Comparison of ENCODE assay signal across 8 mouse cellular contexts in the genomic region with DNA sequence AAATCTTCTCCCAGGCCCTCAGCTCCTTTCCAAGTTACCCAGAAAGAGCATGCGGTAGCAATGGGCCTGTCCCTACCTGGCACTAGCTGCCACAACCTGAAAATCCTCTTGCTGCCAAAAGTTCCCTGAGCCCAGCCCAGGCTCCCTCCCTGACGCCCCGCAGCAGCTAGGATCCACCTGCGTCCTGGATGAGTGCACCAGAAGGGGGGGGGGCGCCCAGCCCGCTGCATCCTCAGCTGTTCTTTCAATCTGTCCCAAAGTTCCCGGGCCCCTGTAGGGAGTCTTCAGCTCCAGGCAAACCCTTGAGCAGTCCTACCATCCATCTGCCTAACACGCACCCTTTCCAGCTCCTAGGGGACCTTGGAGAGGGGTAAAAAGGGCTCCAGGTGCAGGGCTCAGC. TPM values are rescaled to one million over a fixed set of nuclear protein-coding genes. Genes with fewer than 3 reads are reported as not detected.
DNase-seq lines count a peak whose midpoint lies in the region; ATAC-seq and TF ChIP-seq lines count a peak whose summit lies in the region.

No protein-coding gene starts in this region.

- no peak for DNase-seq in cerebellum, adult 2 months
- DNase-seq in cerebellum, adult 8-10 months = no peak
- DNase-seq in thymus, postnatal 4 days = peak; percentile 23
- no peak for DNase-seq in thymus, postnatal 0 days (ENCODE audit: low spot score)
- no peak for DNase-seq in liver, postnatal 0 days
- DNase-seq in layer of hippocampus, adult 9-11 months = no peak
- DNase-seq in gastrocnemius, postnatal 14 days = no peak

- 6% methylated on average over 8 of the region's 8 CpGs for WGBS in cerebellum, adult 2 months
- WGBS in liver, postnatal 0 days (ENCODE audit: insufficient replicate concordance) = 30% methylated on average over 8 of the region's 8 CpGs

- H3K9ac ChIP-seq in liver, postnatal 0 days (replicated peaks) = no peak overlapping the region; the same call in 1 of the 2 replicates

- intact Hi-C loops in gastrocnemius, postnatal 14 days (cut with DNase I; ENCODE audit: low total_unique reads) = no loop called here

- H3K4me2 ChIP-seq in liver, postnatal 0 days (ENCODE audit: low read depth, low read length) = peak overlapping the region; percentile 77

- H3K4me3 ChIP-seq in cerebellum, adult 2 months (replicated peaks; ENCODE audit: insufficient read depth, low read depth, low read length) = peak overlapping the region; percentile 17
- H3K4me3 ChIP-seq in liver, postnatal 0 days (ENCODE audit: low read depth, low read length) = peak overlapping the region; percentile 46

- H3K27ac ChIP-seq in cerebellum, adult 2 months (ENCODE audit: insufficient read depth, low read length) = no peak overlapping the region
- H3K27ac ChIP-seq in liver, postnatal 0 days (ENCODE audit: low read depth) = no peak overlapping the region

- ATAC-seq in liver, postnatal 0 days = no peak
- ATAC-seq in CD4-positive, CD25-positive, alpha-beta regulatory T cell, adult 4 months = no peak

- no peaks in the 10 kb centered on the region for H3K36me3 ChIP-seq in liver, postnatal 0 days (replicated peaks; ENCODE audit: insufficient read depth, low read length)

- 0 out of 2 replicates have a peak, but pooled peaks cover 6% of the 10 kb centered on the region for H3K4me1 ChIP-seq in cerebellum, adult 2 months (ENCODE audit: control insufficient read depth, insufficient read depth, low read length)
- peaks cover 29% of the 10 kb centered on the region for H3K4me1 ChIP-seq in liver, postnatal 0 days (ENCODE audit: insufficient read depth)

- no peaks in the 10 kb centered on the region for H3K9me3 ChIP-seq in liver, postnatal 0 days (ENCODE audit: low read length)

- no peak for TF ChIP-seq EP300 in liver, postnatal 0 days (IDR thresholded peaks at IDR 0.05; ENCODE audit: low read depth)

- H3K27me3 ChIP-seq in cerebellum, adult 2 months (ENCODE audit: control insufficient read depth, insufficient read depth, low read length) = peaks cover 3% of the 10 kb centered on the region; the same call in 1 of the 2 replicates
- H3K27me3 ChIP-seq in liver, postnatal 0 days (ENCODE audit: insufficient read depth, low read length) = peaks cover 55% of the 10 kb centered on the region

- no peak for TF ChIP-seq POLR2A in cerebellum, adult 2 months (IDR thresholded peaks at IDR 0.05; ENCODE audit: borderline replicate concordance, insufficient read depth, low read length)

- no peak for TF ChIP-seq CTCF in cerebellum, adult 2 months (IDR thresholded peaks at IDR 0.05; ENCODE audit: borderline replicate concordance, insufficient read depth, low read depth, low read length)
- TF ChIP-seq CTCF in liver, postnatal 0 days (IDR thresholded peaks at IDR 0.05; ENCODE audit: low read depth) = no peak

RNA-seq across cellular contexts. Expression of a gene that starts 1.2 kb away (rescaled TPM):
- polyA plus RNA-seq in cerebellum, adult 2 months (2012; rRNA removed) = 32.9 and 34.4 TPM in 2 replicates
- polyA plus RNA-seq in thymus, postnatal 0 days (2015; fragmentation: Nextera tagmentation; extraction: Ambion mirVana) = 2.4 and 2.7 TPM in 2 replicates
- polyA plus RNA-seq in liver, postnatal 0 days (2015; fragmentation: Nextera tagmentation; extraction: Ambion mirVana) = not detected in 2 replicates
- polyA plus RNA-seq in CD4-positive, CD25-positive, alpha-beta regulatory T cell, adult 4 months (2017; shearing (Covaris generic)) = 1 to 10 TPM in 1 of 2 experiments, under 1 TPM in 1; 0.93 to 1.5 TPM
- total RNA-seq in gastrocnemius, postnatal 14 days (2021) = under 1 TPM; 0.24 to 0.68 TPM

RNA-seq across cellular contexts. Expression of a gene that starts 35.6 kb away (rescaled TPM):
- 5.3 and 5.8 TPM in 2 replicates for polyA plus RNA-seq in cerebellum, adult 2 months (2012; rRNA removed)
- 1.2 and 1.6 TPM in 2 replicates for polyA plus RNA-seq in thymus, postnatal 0 days (2015; fragmentation: Nextera tagmentation; extraction: Ambion mirVana)
- 1.2 and 1.5 TPM in 2 replicates for polyA plus RNA-seq in liver, postnatal 0 days (2015; fragmentation: Nextera tagmentation; extraction: Ambion mirVana)
- not detected for polyA plus RNA-seq in CD4-positive, CD25-positive, alpha-beta regulatory T cell, adult 4 months (2017; shearing (Covaris generic))
- 1 to 10 TPM; 2.2 to 2.3 TPM for total RNA-seq in gastrocnemius, postnatal 14 days (2021)

RNA-seq across cellular contexts. Expression of a gene that starts 56.6 kb away (rescaled TPM):
- 10.9 and 11.0 TPM in 2 replicates for polyA plus RNA-seq in cerebellum, adult 2 months (2012; rRNA removed)
- polyA plus RNA-seq in thymus, postnatal 0 days (2015; fragmentation: Nextera tagmentation; extraction: Ambion mirVana) = 16.4 and 18.6 TPM in 2 replicates
- polyA plus RNA-seq in liver, postnatal 0 days (2015; fragmentation: Nextera tagmentation; extraction: Ambion mirVana) = 7.1 and 7.5 TPM in 2 replicates
- 10 to 100 TPM; 16.0 to 21.2 TPM for polyA plus RNA-seq in CD4-positive, CD25-positive, alpha-beta regulatory T cell, adult 4 months (2017; shearing (Covaris generic))
- total RNA-seq in gastrocnemius, postnatal 14 days (2021) = 10 to 100 TPM in 1 of 2 experiments, 1 to 10 TPM in 1; 8.3 to 12.2 TPM
